Mouse (Mus musculus) kidney, postnatal 36 days (tissue): ENCODE measurements at regions not wholly inside any gene's neighbourhood (a gene's known extent, or its start where the extent isn't known, plus 50 kb on each side); places are given as distances from the start of the nearest gene placed in this dataset.

ENCODE experiments used
- DNase-seq, 2 experiments: peaks; one replicate each; pipeline ENCODE4 v3.0.0; 2021 to 2022; ENCODE audit warnings: mixed read lengths in 2 of 2

- DNase-seq, result no peak
Observed at GRCm38 (mm10) chr1:100878065-100878464, 1105.5 kb downstream of the Cntnap5b start.

GRCm38 (mm10) chr1:100887336-100887735, 1114.8 kb downstream of the Cntnap5b start:
- peak in 1 of 2 experiments; percentile 1 for DNase-seq

DNA sequence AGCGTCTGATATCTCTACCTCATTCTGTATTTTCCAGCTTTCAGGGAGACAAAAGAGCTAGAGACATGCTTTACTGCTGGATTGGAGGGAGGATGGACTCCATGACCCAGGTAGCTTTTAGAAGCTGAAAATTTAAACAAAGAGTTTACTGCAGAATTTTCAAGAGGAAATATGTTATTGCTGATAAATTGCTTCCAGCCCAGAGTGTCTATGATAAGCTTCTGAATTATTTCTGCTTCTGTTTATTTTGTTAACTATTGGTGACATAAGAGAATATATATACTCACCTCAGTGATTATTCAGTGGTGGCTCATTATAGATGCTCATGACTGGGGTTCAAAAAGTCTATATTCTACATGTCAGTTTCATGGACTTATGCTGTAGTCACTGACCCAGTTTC, 1115.8 kb downstream of the Cntnap5b start:
- no peak for DNase-seq

DNA sequence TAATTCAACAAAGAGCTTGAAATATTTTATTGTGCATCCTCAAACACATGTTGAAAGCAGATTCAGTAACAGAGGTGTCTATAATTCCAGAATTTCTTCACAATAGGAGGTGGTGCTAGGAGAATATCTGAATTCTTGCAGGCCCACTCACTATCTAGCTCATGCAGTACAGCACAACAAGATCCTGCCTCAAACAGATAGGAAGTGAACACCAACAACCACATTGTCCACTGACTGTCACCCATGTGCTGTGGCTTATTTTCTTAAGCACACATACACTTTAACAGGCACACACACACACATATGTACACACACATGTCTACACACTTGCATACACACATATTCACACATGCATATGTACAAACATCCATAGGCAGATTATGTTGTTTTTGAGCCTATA, 1150.3 kb downstream of the Cntnap5b start:
- DNase-seq, result no peak

GRCm38 (mm10) chr1:100928171-100928771, 1155.7 kb downstream of the Cntnap5b start:
- DNase-seq, result no peak

DNA sequence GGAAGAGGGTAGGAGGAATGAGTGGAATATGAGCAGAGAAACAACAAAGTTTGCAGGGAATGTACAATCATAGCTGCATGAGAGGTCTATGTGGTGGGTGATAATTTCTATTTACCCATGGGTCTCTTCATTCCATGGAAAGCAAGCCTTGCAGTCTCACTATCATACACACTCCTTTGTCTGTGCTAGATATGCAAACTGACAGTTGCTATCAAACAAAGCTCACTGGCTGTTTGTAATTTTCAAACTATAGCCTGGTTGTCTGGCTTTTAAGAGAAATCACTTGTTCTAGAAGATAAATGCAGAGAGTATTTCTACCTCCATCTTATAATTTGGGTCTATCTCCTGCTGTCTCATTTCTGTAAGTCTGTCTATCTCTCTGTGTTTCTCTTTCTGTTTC, 1194.7 kb downstream of the Cntnap5b start:
- no peak for DNase-seq

DNA sequence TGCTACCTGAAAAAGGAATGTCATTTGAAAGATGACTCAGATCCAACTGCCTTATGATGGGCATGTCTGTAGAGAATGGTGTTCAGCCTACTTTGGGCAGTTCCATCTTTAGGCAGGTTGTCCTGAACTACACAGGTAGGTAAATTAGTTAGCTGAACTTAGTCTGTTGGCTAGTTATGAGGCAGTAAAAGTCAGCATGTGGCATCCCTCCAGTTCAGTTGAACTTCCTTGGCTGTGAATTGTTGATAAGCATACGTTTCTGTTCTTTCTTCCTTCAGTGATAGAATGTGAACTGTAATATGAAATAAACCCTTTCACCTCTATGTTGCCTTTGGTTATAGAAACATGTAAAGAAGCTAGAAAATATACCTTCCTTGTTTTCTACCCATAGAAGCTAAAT, 1198.8 kb downstream of the Cntnap5b start:
- no peak for DNase-seq

GRCm38 (mm10) chr1:100972303-100972702, 1199.7 kb downstream of the Cntnap5b start:
- DNase-seq, result no peak

DNA sequence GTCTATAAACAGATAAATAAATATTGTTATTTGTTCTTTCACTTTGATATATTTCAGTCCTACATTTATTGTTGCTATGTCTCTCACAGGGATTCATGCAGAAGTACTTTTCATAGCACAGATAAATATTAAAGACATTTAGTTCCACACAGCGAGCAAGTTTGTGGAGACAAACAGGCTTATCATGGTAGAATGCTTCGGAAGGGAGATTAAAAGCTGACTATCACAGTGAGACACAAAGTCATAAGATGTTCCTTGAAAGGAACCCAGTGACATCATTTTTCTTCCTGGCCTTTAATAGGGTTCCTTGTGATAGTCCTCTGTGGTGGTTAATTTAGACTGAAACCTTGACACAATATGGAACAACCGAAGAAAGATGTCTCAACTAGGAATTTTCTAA, 1201.1 kb downstream of the Cntnap5b start:
- DNase-seq, result no peak
